Mouse (Mus musculus) brain, embryonic 14.5 days (tissue): ENCODE results near the gene Cebpa.

Source experiments
- CTCF ChIP-seq: fragments of 200-500 bp; IDR thresholded peaks from 2 replicates; pipeline ENCODE4 v1.5.1; 2012; ENCODE audit warnings: inconsistent platforms, mild to moderate bottlenecking, moderate library complexity, borderline replicate concordance; ENCODE audit not compliant: insufficient read depth, insufficient read length; ENCODE audit errors: extremely low read depth
- POLR2A ChIP-seq: fragments of 200-500 bp; IDR thresholded peaks from 2 replicates; pipeline ENCODE4 v1.6.1; 2012; ENCODE audit warnings: mild to moderate bottlenecking, inconsistent platforms, borderline replicate concordance; ENCODE audit not compliant: poor library complexity, insufficient read depth, insufficient read length, severe bottlenecking; ENCODE audit errors: extremely low read depth

DNA sequence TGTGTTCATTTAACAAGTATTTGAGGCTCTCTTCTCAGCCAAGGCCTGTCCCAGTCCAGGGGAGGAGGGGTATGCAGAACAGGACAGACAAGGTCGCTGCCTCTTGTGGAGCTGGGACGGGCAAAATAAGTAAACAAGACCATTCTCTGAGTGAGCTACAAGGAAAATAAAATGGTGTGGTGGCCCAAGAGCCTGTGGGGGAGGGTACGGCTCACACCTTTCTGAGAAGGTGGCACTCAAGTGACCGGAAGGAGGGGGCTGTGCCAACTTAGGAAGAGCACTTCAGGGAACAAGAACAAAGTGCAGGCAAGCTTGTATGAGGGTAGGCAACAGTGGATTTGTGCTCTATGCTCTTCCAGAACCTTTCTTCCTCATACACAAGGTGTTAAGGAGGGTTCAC, 6.0 kb upstream of the Cebpa start:
- TF ChIP-seq CTCF (no peak), POLR2A (no peak)
